Mouse (Mus musculus) left cerebral cortex, postnatal 4 days (tissue): ENCODE results near the gene Neurod1. TPM values are rescaled to one million over a fixed set of nuclear protein-coding genes. Genes with fewer than 3 reads are reported as not detected.

ENCODE experiments used
- DNase-seq: peaks from one replicate; pipeline ENCODE4 v3.0.0-alpha.2; 2022
- intact Hi-C: fragments of 180-260 bp; cut with DNase I; formaldehyde crosslinking; loops from one replicate; pipeline ENCODE4 v1.15.1; 2025
- total RNA-seq, 2 experiments: library from RNA; stranded (reverse); gene quantifications; 2 replicates each; pipeline ENCODE4 v1.2.3; 2021

Gene Neurod1
- 10 to 100 TPM; 25.9 to 27.8 TPM for total RNA-seq

- intact Hi-C loops: no loop called here
- peak; percentile 98 for DNase-seq
Observed at GRCm38 (mm10) chr2:79456575-79457349, at the start of gene Neurod1, which contains the start of gene Cerkl. TSS of gene Neurod1 (minus strand) at chr2:79456751. TSS of gene Cerkl (minus strand) at chr2:79456785.

GRCm38 (mm10) chr2:79498990-79499755 is 42.6 kb upstream of the Neurod1 start:
- intact Hi-C loops: loop anchor here (2.0 to 5.0 kb wide), 2 partner anchors 538 to 1452 kb away; no protein-coding TSS in a partner anchor
- peak; percentile 86 for DNase-seq

GRCm38 (mm10) chr2:79485127-79485526 is 28.6 kb upstream of the Neurod1 start:
- intact Hi-C loops: no loop called here
- DNase-seq: no peak

- DNase-seq: no peak
Observed at GRCm38 (mm10) chr2:79482511-79482910, 26.0 kb upstream of the Neurod1 start.

GRCm38 (mm10) chr2:79462411-79462810 is 5.9 kb upstream of the Neurod1 start:
- no peak for DNase-seq
- intact Hi-C loops: no loop called here

More at GRCm38 (mm10) chr2:79482511-79482910, 26.0 kb upstream of the Neurod1 start:
- intact Hi-C loops: no loop called here

GRCm38 (mm10) chr2:79461861-79462260 is 5.3 kb upstream of the Neurod1 start:
- intact Hi-C loops: no loop called here
- no peak for DNase-seq

GRCm38 (mm10) chr2:79460586-79460985 is 4.0 kb upstream of the Neurod1 start:
- no peak for DNase-seq
- intact Hi-C loops: no loop called here

- DNase-seq: peak; percentile 11
- intact Hi-C loops: no loop called here
Observed at GRCm38 (mm10) chr2:79460107-79460506, 3.6 kb upstream of the Neurod1 start.

- DNase-seq: peak; percentile 51
- intact Hi-C loops: no loop called here
Observed at GRCm38 (mm10) chr2:79459061-79460045, 2.8 kb upstream of the Neurod1 start.

- intact Hi-C loops: no loop called here
- DNase-seq: no peak
Observed at GRCm38 (mm10) chr2:79457932-79458331, 1.4 kb upstream of the Neurod1 start.

- intact Hi-C loops: no loop called here
Observed at GRCm38 (mm10) chr2:79457434-79457833, 883 bp upstream of the Neurod1 start.

GRCm38 (mm10) chr2:79455646-79456045 is 905 bp downstream of the Neurod1 start:
- intact Hi-C loops: no loop called here
- DNase-seq: peak; percentile 27

More at GRCm38 (mm10) chr2:79457434-79457833, 883 bp upstream of the Neurod1 start:
- DNase-seq: no peak

- DNase-seq: peak; percentile 61
- intact Hi-C loops: no loop called here
Observed at GRCm38 (mm10) chr2:79454786-79455446, 1.6 kb downstream of the Neurod1 start.

- intact Hi-C loops: no loop called here
Observed at GRCm38 (mm10) chr2:79453901-79454781, 2.4 kb downstream of the Neurod1 start.

GRCm38 (mm10) chr2:79451438-79451837 is 5.1 kb downstream of the Neurod1 start:
- no peak for DNase-seq
- intact Hi-C loops: no loop called here

More at GRCm38 (mm10) chr2:79453901-79454781, 2.4 kb downstream of the Neurod1 start:
- DNase-seq: peak; percentile 80

- DNase-seq: no peak
- intact Hi-C loops: no loop called here
Observed at GRCm38 (mm10) chr2:79450684-79451394, 5.7 kb downstream of the Neurod1 start.

- intact Hi-C loops: no loop called here
- peak; percentile 82 for DNase-seq
Observed at GRCm38 (mm10) chr2:79449371-79449770, 7.2 kb downstream of the Neurod1 start.

- intact Hi-C loops: no loop called here
- DNase-seq: no peak
Observed at GRCm38 (mm10) chr2:79447198-79447597, 9.4 kb downstream of the Neurod1 start.
